Mouse (Mus musculus) intestine, embryonic 14.5 days (tissue): ENCODE data around the gene Tmem11. TPM values are rescaled to one million over a fixed set of nuclear protein-coding genes. Genes with fewer than 3 reads are reported as not detected.

ENCODE experiments used
- polyA plus RNA-seq: library from polyadenylated mRNA; unstranded; fragments of >200 nt; fragmentation: Nextera tagmentation; extraction: Ambion mirVana; gene quantifications from 2 replicates; pipeline ENCODE4 v1.2.1, GENCODE M21; 2014

Tmem11 gene
- polyA plus RNA-seq, 1 experiment from 2014 or later: 73.9 TPM

Other genes with a start within 250 kb of the Tmem11 start
- gene Llgl1, start 179.5 kb downstream of the Tmem11 start, polyA plus RNA-seq: 53.7 and 53.8 TPM in 2 replicates
- gene Flii, start 152.0 kb downstream of the Tmem11 start, polyA plus RNA-seq: 87.2 and 91.8 TPM in 2 replicates
- gene Mief2, start 150.9 kb downstream of the Tmem11 start, polyA plus RNA-seq: 11.4 and 11.8 TPM in 2 replicates
- gene Top3a, start 101.9 kb downstream of the Tmem11 start, polyA plus RNA-seq: 13.4 and 16.1 TPM in 2 replicates
- gene Smcr8, start 101.7 kb downstream of the Tmem11 start, polyA plus RNA-seq: 8.2 and 9.2 TPM in 2 replicates
- 94.7 and 102 TPM in 2 replicates for gene Shmt1, start 67.6 kb downstream of the Tmem11 start, polyA plus RNA-seq
- gene Dhrs7b, start 48.6 kb downstream of the Tmem11 start, polyA plus RNA-seq: 49.4 and 50.3 TPM in 2 replicates
- gene Natd1, start 35.5 kb upstream of the Tmem11 start, polyA plus RNA-seq: 15.4 and 16.8 TPM in 2 replicates
- 91.7 and 94.5 TPM in 2 replicates for gene Map2k3, start 52.8 kb upstream of the Tmem11 start, polyA plus RNA-seq
- gene Kcnj12, start 143.3 kb upstream of the Tmem11 start, polyA plus RNA-seq: 1.8 and 1.9 TPM in 2 replicates
- 2.3 and 3.1 TPM in 2 replicates for gene Tnfrsf13b, start 247.5 kb upstream of the Tmem11 start, polyA plus RNA-seq